Mouse (Mus musculus): Measurements from ENCODE around the gene Bcor. TPM values are rescaled to one million over a fixed set of nuclear protein-coding genes. Genes with fewer than 3 reads are reported as not detected.

Bcor gene
- total RNA-seq (2023) = 10 to 100 TPM; 40.2 to 48.3 TPM

DNA sequence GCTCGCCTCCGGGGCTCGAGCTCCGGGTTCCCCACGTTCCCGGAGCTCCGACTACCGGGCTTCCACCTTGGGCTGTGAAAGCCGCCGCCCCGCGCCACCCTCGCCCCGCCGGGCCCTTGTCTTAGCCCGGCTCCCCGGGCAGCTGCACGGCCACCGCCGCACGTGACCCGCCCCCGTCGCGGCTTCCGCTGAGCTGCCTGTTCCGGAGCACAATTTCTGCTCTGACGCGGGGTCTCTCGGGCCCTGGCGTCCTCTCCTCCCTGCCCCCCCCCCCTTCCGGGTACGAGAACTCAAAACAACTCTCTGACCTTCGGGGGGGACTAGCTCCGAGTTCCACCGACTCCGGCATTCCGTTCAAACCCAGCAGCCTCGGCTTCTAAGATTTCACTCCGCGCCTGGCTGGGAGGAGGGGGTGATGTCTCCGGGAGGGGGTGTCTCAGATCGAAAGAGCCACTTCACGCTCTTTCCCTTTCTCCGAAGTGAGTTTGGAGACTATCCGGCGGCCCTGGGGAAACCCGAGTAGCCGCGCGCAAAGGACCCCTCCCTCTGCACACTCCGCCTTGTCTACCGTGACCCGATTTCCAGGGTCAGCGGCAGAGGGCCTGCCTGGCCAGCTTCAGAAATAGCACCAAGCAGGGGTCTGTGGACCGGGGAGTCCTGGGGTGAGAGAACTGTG is at the start of gene Bcor:
TSS of gene Bcor (minus strand) at position 375 of the 676 bp plus-strand sequence.

